Mouse (Mus musculus) large intestine, adult 2 months (tissue): ENCODE measurements at regions not wholly inside any gene's neighbourhood (a gene's known extent, or its start where the extent isn't known, plus 50 kb on each side); places are given as distances from the start of the nearest gene placed in this dataset.

Experiments
- DNase-seq: peaks from one replicate; pipeline ENCODE4 v3.0.0-alpha.2; 2012; ENCODE audit warnings: low read depth, low spot score
- WGBS: fragments of 180-500 bp; shearing (Covaris S2); methylation state at CpG from one replicate; pipeline ENCODE4 v1.1.7; 2018; 5-methylcytosine and 5-hydroxymethylcytosine counted together

GRCm38 (mm10) chr1:164637901-164638462 lies 158.5 kb upstream of the Dpt start:
- WGBS, result 37% methylated on average over 7 of the region's 7 CpGs
- DNase-seq, result peak; percentile 14

GRCm38 (mm10) chr1:164631679-164632078 lies 164.8 kb upstream of the Dpt start:
- WGBS, result 88% methylated on average over 6 of the region's 6 CpGs
- DNase-seq, result no peak

- no peak for DNase-seq
- 78% methylated on average over 8 of the region's 8 CpGs for WGBS
Measured at GRCm38 (mm10) chr1:164628840-164629239, 167.6 kb upstream of the Dpt start.

GRCm38 (mm10) chr1:164622946-164623345 lies 164.8 kb upstream of the Atp1b1 start:
- WGBS, result 93% methylated on average over 4 of the region's 4 CpGs
- no peak for DNase-seq

- DNase-seq, result no peak
Measured at GRCm38 (mm10) chr1:164622417-164622816, 164.3 kb upstream of the Atp1b1 start.

GRCm38 (mm10) chr1:164620129-164620528 lies 162.0 kb upstream of the Atp1b1 start:
- 94% methylated on average over 1 of the region's 1 CpGs for WGBS
- DNase-seq, result no peak

More at GRCm38 (mm10) chr1:164622417-164622816, 164.3 kb upstream of the Atp1b1 start:
- 90% methylated on average over 3 of the region's 3 CpGs for WGBS

GRCm38 (mm10) chr1:164617871-164618270 lies 159.7 kb upstream of the Atp1b1 start:
- no peak for DNase-seq

- DNase-seq, result no peak
- 90% methylated on average over 5 of the region's 5 CpGs for WGBS
Measured at GRCm38 (mm10) chr1:164607061-164607460, 148.9 kb upstream of the Atp1b1 start.

GRCm38 (mm10) chr1:164606141-164606754 lies 148.1 kb upstream of the Atp1b1 start:
- WGBS, result 61% methylated on average over 8 of the region's 8 CpGs
- DNase-seq, result no peak

GRCm38 (mm10) chr1:164603433-164603832 lies 145.3 kb upstream of the Atp1b1 start:
- no peak for DNase-seq
- 85% methylated on average over 3 of the region's 3 CpGs for WGBS

- DNase-seq, result no peak
- 97% methylated on average over 5 of the region's 5 CpGs for WGBS
Measured at GRCm38 (mm10) chr1:164602568-164602967, 144.4 kb upstream of the Atp1b1 start.

GRCm38 (mm10) chr1:164590205-164590613 lies 132.1 kb upstream of the Atp1b1 start:
- 90% methylated on average over 3 of the region's 3 CpGs for WGBS
- no peak for DNase-seq

- WGBS, result 48% methylated on average over 11 of the region's 11 CpGs
- no peak for DNase-seq
Measured at GRCm38 (mm10) chr1:164586066-164586989, 128.2 kb upstream of the Atp1b1 start.

- 83% methylated on average over 14 of the region's 14 CpGs for WGBS
- DNase-seq, result no peak
Measured at GRCm38 (mm10) chr1:164576856-164577489, 118.8 kb upstream of the Atp1b1 start.

GRCm38 (mm10) chr1:164573639-164574038 lies 115.5 kb upstream of the Atp1b1 start:
- no peak for DNase-seq
- 74% methylated on average over 5 of the region's 5 CpGs for WGBS

GRCm38 (mm10) chr1:164572183-164572582 lies 114.0 kb upstream of the Atp1b1 start:
- 59% methylated on average over 4 of the region's 4 CpGs for WGBS
- no peak for DNase-seq

GRCm38 (mm10) chr1:164571496-164572078 lies 113.4 kb upstream of the Atp1b1 start:
- WGBS, result 82% methylated on average over 5 of the region's 5 CpGs
- DNase-seq, result no peak

GRCm38 (mm10) chr1:164564847-164565246 lies 106.7 kb upstream of the Atp1b1 start:
- DNase-seq, result no peak
- 88% methylated on average over 6 of the region's 6 CpGs for WGBS

GRCm38 (mm10) chr1:164559546-164560228 lies 101.5 kb upstream of the Atp1b1 start:
- DNase-seq, result no peak
- WGBS, result 81% methylated on average over 4 of the region's 4 CpGs
